In the genomic region with DNA sequence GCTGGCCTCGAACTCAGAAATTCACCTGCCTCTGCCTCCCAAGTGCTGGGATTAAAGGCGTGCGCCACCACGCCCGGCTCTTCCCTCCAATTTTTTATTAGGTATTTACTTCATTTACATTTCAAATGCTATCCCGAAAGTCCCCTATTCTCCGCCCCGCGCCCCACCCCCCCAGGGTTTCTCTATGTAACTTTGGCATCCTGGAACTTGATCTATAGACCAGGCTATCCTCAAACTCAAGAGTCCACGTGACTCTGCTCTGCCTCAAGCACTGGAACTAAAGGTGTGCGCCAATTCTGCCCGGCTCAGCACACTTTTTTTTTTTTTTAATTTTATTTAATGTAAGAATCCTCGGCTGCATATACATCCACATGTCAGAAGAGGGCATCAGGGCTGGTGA, we compare ENCODE assay signal across 27 mouse cellular contexts. TPM values are rescaled to one million over a fixed set of nuclear protein-coding genes. Genes with fewer than 3 reads are reported as not detected.
DNase-seq lines count a peak whose midpoint lies in the region; ATAC-seq and TF ChIP-seq lines count a peak whose summit lies in the region.
"Had no signal": no experiment of that assay in that cellular context is flagged by ENCODE, and none has a peak within 500 bp of the region (broad histone marks: within the 10 kb centered on the region; RNA-seq: fewer than 3 reads in every experiment).

No protein-coding gene starts in this region.

- 0 out of 2 replicates have a peak, but pooled peaks have one; percentile 3 for TF ChIP-seq CTCF in intestine, postnatal 0 days (IDR thresholded peaks at IDR 0.05; ENCODE audit: low read depth)
- TF ChIP-seq CTCF in CH12.LX (conservative IDR thresholded peaks at IDR 0.05 in 1 of 2, IDR thresholded peaks at IDR 0.05 in 1 of 2; ENCODE audit: low read depth in 2 of 2, low read length in 2 of 2), result no peak

- H3K36me3 ChIP-seq in intestine, postnatal 0 days (ENCODE audit: control insufficient read depth, insufficient read depth), result peaks cover 77% of the 10 kb centered on the region
- peaks cover 39% of the 10 kb centered on the region for H3K36me3 ChIP-seq in intestine, embryonic 15.5 days
- H3K36me3 ChIP-seq in CH12.LX (replicated peaks in 1 of 2; ENCODE audit: control insufficient read depth in 1 of 2, insufficient read depth in 1 of 2, low read length in 1 of 2) (peaks cover 45 to 70% of the 10 kb centered on the region in 2 experiments), ES-E14 (ENCODE audit: control insufficient read depth, insufficient read depth, low read length, poor library complexity, severe bottlenecking) (peaks cover 40% of the 10 kb centered on the region)
- H3K36me3 ChIP-seq in heart, embryonic 10.5 days, result peaks cover 88% of the 10 kb centered on the region

- peaks cover 27% of the 10 kb centered on the region for H3K79me2 ChIP-seq in CH12.LX (replicated peaks; ENCODE audit: control insufficient read depth, extremely low read depth, insufficient read depth, poor library complexity, severe bottlenecking)

- ATAC-seq in intestine, postnatal 0 days, result no peak
- no peak for ATAC-seq in intestine, embryonic 15.5 days
- ATAC-seq: activated CD4-positive, CD25-positive, alpha-beta regulatory T cell, adult 4 months; CD4-positive, CD25-positive, alpha-beta regulatory T cell, adult 4 months; forebrain, embryonic 13.5 days; forebrain, embryonic 15.5 days; forebrain, postnatal 0 days had no signal

- H3K9me3 ChIP-seq in intestine, postnatal 0 days (ENCODE audit: control insufficient read depth), result no peaks in the 10 kb centered on the region
- H3K9me3 ChIP-seq in intestine, embryonic 15.5 days, result no peaks in the 10 kb centered on the region
- no peaks in the 10 kb centered on the region for H3K9me3 ChIP-seq in CH12.LX (replicated peaks; ENCODE audit: low read length)
- H3K9me3 ChIP-seq in ES-E14 (ENCODE audit: control insufficient read depth, insufficient read depth, low read depth, low read length), result no peaks in the 10 kb centered on the region
- H3K9me3 ChIP-seq in heart, embryonic 10.5 days, result no peaks in the 10 kb centered on the region
- H3K9me3 ChIP-seq: embryonic facial prominence, embryonic 10.5 days; embryonic facial prominence, embryonic 12.5 days; forebrain, embryonic 13.5 days; forebrain, embryonic 15.5 days had no signal

- no peaks in the 10 kb centered on the region for H3K4me1 ChIP-seq in intestine, postnatal 0 days (replicated peaks; ENCODE audit: control insufficient read depth, insufficient read depth, low read length)
- no peaks in the 10 kb centered on the region for H3K4me1 ChIP-seq in intestine, embryonic 15.5 days (replicated peaks)
- H3K4me1 ChIP-seq in CH12.LX (ENCODE audit: control insufficient read depth in 1 of 2, insufficient read depth in 2 of 2) (peaks cover 27 to 54% of the 10 kb centered on the region in 2 experiments), ES-E14 (ENCODE audit: control insufficient read depth in 2 of 2, insufficient read depth in 2 of 2, low read length in 2 of 2, poor library complexity in 1 of 2) (peaks cover 2 to 4% of the 10 kb centered on the region in 2 experiments; a peak in 2 of 4 replicates)
- H3K4me1 ChIP-seq in heart, embryonic 10.5 days, result no peaks in the 10 kb centered on the region
- H3K4me1 ChIP-seq: embryonic facial prominence, embryonic 10.5 days; embryonic facial prominence, embryonic 12.5 days; forebrain, embryonic 13.5 days; forebrain, embryonic 15.5 days had no signal

- no peaks in the 10 kb centered on the region for H3K27me3 ChIP-seq in intestine, postnatal 0 days (replicated peaks; ENCODE audit: control insufficient read depth, insufficient read depth, low read length)
- no peaks in the 10 kb centered on the region for H3K27me3 ChIP-seq in intestine, embryonic 15.5 days (replicated peaks)
- H3K27me3 ChIP-seq in CH12.LX (replicated peaks), result no peaks in the 10 kb centered on the region
- H3K27me3 ChIP-seq in heart, embryonic 10.5 days (ENCODE audit: insufficient read depth, poor library complexity, severe bottlenecking), result no peaks in the 10 kb centered on the region
- H3K27me3 ChIP-seq: embryonic facial prominence, embryonic 12.5 days; forebrain, embryonic 13.5 days; forebrain, embryonic 15.5 days had no signal

- no peak overlapping the region for H3K27ac ChIP-seq in intestine, postnatal 0 days (ENCODE audit: low read depth, low read length)
- H3K27ac ChIP-seq in intestine, embryonic 15.5 days, result no peak overlapping the region
- no peak overlapping the region for H3K27ac ChIP-seq in CH12.LX (ENCODE audit: insufficient read depth, low read depth)
- peak overlapping the region; percentile 18; the same call in 1 of the 2 replicates for H3K27ac ChIP-seq in ES-E14 (ENCODE audit: insufficient read depth, low read depth, low read length, poor library complexity, severe bottlenecking)
- H3K27ac ChIP-seq in heart, embryonic 10.5 days, result no peak overlapping the region
- H3K27ac ChIP-seq: embryonic facial prominence, embryonic 10.5 days; embryonic facial prominence, embryonic 12.5 days; forebrain, embryonic 13.5 days; forebrain, embryonic 15.5 days had no signal

- TF ChIP-seq EP300 in CH12.LX (IDR thresholded peaks at IDR 0.05; ENCODE audit: low read length), result no peak

- dilution Hi-C loops in CH12.LX (cut with MboI; ENCODE audit: extremely low pct_ligation_motif_present, extremely low pct_unique_long_range_greater_than_20kb, low sequenced_read_pairs), result no loop called here

- in situ Hi-C loops in CH12.LX (cut with MboI; ENCODE audit: low pct_ligation_motif_present, low pct_unique_long_range_greater_than_20kb, low sequenced_read_pairs) (loop anchor here (5.0 kb wide), 1 partner anchor 33 kb away; the partner anchor contains the start of gene Tac4), ES-E14 (cut with MboI; ENCODE audit: low sequenced_read_pairs in 2 of 2, unreplicated experiment in 2 of 2) (loop anchor here in 1 of 2 experiments (25.0 kb wide), 1 partner anchor 1867 kb away; the partner anchor contains the start of gene Tbkbp1)

- TF ChIP-seq RAD21 in CH12.LX (IDR thresholded peaks at IDR 0.05; ENCODE audit: low read depth, low read length), result no peak

- WGBS in intestine, postnatal 0 days, result 93% methylated on average over 13 of the region's 13 CpGs
- 91% methylated on average over 13 of the region's 13 CpGs for WGBS in intestine, embryonic 15.5 days
- 94% methylated on average over 13 of the region's 13 CpGs for WGBS in heart, embryonic 10.5 days

- no peak overlapping the region for H3K4me3 ChIP-seq in intestine, postnatal 0 days (ENCODE audit: low read depth, low read length)
- no peak overlapping the region for H3K4me3 ChIP-seq in intestine, embryonic 15.5 days (replicated peaks)
- H3K4me3 ChIP-seq in CH12.LX (replicated peaks in 1 of 3; ENCODE audit: low read depth in 2 of 3, low read length in 2 of 3, poor library complexity in 1 of 3), result no peak overlapping the region
- H3K4me3 ChIP-seq in ES-E14 (ENCODE audit: insufficient read depth in 1 of 2, low read depth in 1 of 2, low read length in 2 of 2, poor library complexity in 1 of 2, severe bottlenecking in 1 of 2), result no peak overlapping the region
- no peak overlapping the region for H3K4me3 ChIP-seq in heart, embryonic 10.5 days
- H3K4me3 ChIP-seq: embryonic facial prominence, embryonic 10.5 days; embryonic facial prominence, embryonic 12.5 days; forebrain, embryonic 13.5 days; forebrain, embryonic 15.5 days had no signal

- H3K4me2 ChIP-seq in intestine, postnatal 0 days (replicated peaks; ENCODE audit: low read depth), result no peak overlapping the region
- H3K4me2 ChIP-seq in intestine, embryonic 15.5 days (replicated peaks), result no peak overlapping the region
- no peak overlapping the region for H3K4me2 ChIP-seq in CH12.LX (ENCODE audit: insufficient read depth, low read depth, poor library complexity, severe bottlenecking)
- H3K4me2 ChIP-seq: embryonic facial prominence, embryonic 12.5 days; forebrain, embryonic 13.5 days; forebrain, embryonic 15.5 days had no signal

- H3K9ac ChIP-seq in intestine, postnatal 0 days (ENCODE audit: low read depth, low read length), result no peak overlapping the region
- H3K9ac ChIP-seq in intestine, embryonic 15.5 days, result no peak overlapping the region
- H3K9ac ChIP-seq in CH12.LX (ENCODE audit: insufficient read depth, low read depth) (no peak overlapping the region), ES-E14 (ENCODE audit: insufficient read depth, low read depth, low read length, poor library complexity, severe bottlenecking) (no peak overlapping the region; the same call in 1 of the 2 replicates)
- H3K9ac ChIP-seq: embryonic facial prominence, embryonic 12.5 days; forebrain, embryonic 13.5 days; forebrain, embryonic 15.5 days; forebrain, postnatal 0 days had no signal

- no peak for TF ChIP-seq POLR2A in CH12.LX (IDR thresholded peaks at IDR 0.05; ENCODE audit: low read depth, low read length)

- no peak for DNase-seq in CH12.LX (ENCODE audit: extremely low read depth)
- peak; percentile 46 for DNase-seq in ES-E14 (ENCODE audit: low read depth, low spot score)
- DNase-seq in WW6 (ENCODE audit: low read depth, low spot score), result peak; percentile 71
- DNase-seq in natural killer cell, adult 2 months (ENCODE audit: low spot score in 2 of 2), result no peak
- no peak for DNase-seq in kidney, postnatal 10 days
- DNase-seq in heart, embryonic 10.5 days (ENCODE audit: low spot score), result no peak
- DNase-seq: adrenal gland, adult 8-10 months; adrenal gland, postnatal 14 days; adrenal gland, postnatal 36 days; B cell, adult 2 months; cerebellum, adult 11-12 months; cerebellum, adult 2 months; cerebellum, adult 9-10 months; cerebellum, postnatal 10 days; cerebellum, postnatal 25 days; forebrain, postnatal 0 days had no signal

RNA-seq across cellular contexts. Expression of gene Kat7, which starts 14.3 kb away (rescaled TPM):
- 29.7 and 30.2 TPM in 2 replicates for polyA plus RNA-seq in intestine, postnatal 0 days (2015; fragmentation: Nextera tagmentation; extraction: Ambion mirVana)
- polyA plus RNA-seq in intestine, embryonic 15.5 days (2015; fragmentation: Nextera tagmentation; extraction: Ambion mirVana), result 67.3 and 68.7 TPM in 2 replicates
- total RNA-seq in CH12.LX (2012; rRNA removed) (59.5 and 60.3 TPM in 2 replicates), CH12.LX (2014; rRNA removed) (65.1 and 66.7 TPM in 2 replicates), ES-E14 (2012; rRNA removed) (108 and 118 TPM in 2 replicates)
- 82.0 and 90.2 TPM in 2 replicates for polyA plus RNA-seq in CH12.LX (2012; ENCODE audit: insufficient read length, low read depth)
- 66.0 and 68.5 TPM in 2 replicates for polyA plus RNA-seq in heart, embryonic 10.5 days (2016; fragmentation: Nextera tagmentation; extraction: Ambion mirVana)

RNA-seq across cellular contexts. Expression of gene Tac4, which starts 34.4 kb away (rescaled TPM):
- not detected in 2 replicates for polyA plus RNA-seq in intestine, postnatal 0 days (2015; fragmentation: Nextera tagmentation; extraction: Ambion mirVana)
- polyA plus RNA-seq in intestine, embryonic 15.5 days (2015; fragmentation: Nextera tagmentation; extraction: Ambion mirVana), result not detected in 2 replicates
- total RNA-seq in CH12.LX (2012; rRNA removed) (not detected in 2 replicates), CH12.LX (2014; rRNA removed) (not detected in 2 replicates), ES-E14 (2012; rRNA removed) (0.18 and 0.53 TPM in 2 replicates)
- 0.19 TPM in 1 of 2 replicates, not detected in the other for polyA plus RNA-seq in CH12.LX (2012; ENCODE audit: insufficient read length, low read depth)
- polyA plus RNA-seq in heart, embryonic 10.5 days (2016; fragmentation: Nextera tagmentation; extraction: Ambion mirVana), result not detected in 2 replicates
- total RNA-seq: adrenal gland, adult 18-20 months; adrenal gland, adult 8-10 months; adrenal gland, postnatal 14 days; adrenal gland, postnatal 36 days; forebrain, postnatal 0 days had no signal
- polyA plus RNA-seq: activated CD4-positive, CD25-positive, alpha-beta regulatory T cell, adult 4 months; CD4-positive, CD25-positive, alpha-beta regulatory T cell, adult 4 months; cortical plate, adult 2 months; embryonic facial prominence, embryonic 10.5 days; embryonic facial prominence, embryonic 14.5 days; forebrain, embryonic 13.5 days; forebrain, embryonic 15.5 days; forebrain, postnatal 0 days had no signal

RNA-seq across cellular contexts. Expression of gene Fam117a, which starts 41.1 kb away (rescaled TPM):
- polyA plus RNA-seq in intestine, postnatal 0 days (2015; fragmentation: Nextera tagmentation; extraction: Ambion mirVana), result 5.5 and 7.4 TPM in 2 replicates
- polyA plus RNA-seq in intestine, embryonic 15.5 days (2015; fragmentation: Nextera tagmentation; extraction: Ambion mirVana), result 9.6 and 10.7 TPM in 2 replicates
- 1.5 and 2.2 TPM in 2 replicates for total RNA-seq in CH12.LX (2012; rRNA removed)
- total RNA-seq in CH12.LX (2014; rRNA removed), result 0.54 and 0.62 TPM in 2 replicates
- 0.91 and 0.98 TPM in 2 replicates for polyA plus RNA-seq in CH12.LX (2012; ENCODE audit: insufficient read length, low read depth)
- 19.6 and 26.2 TPM in 2 replicates for total RNA-seq in ES-E14 (2012; rRNA removed)
- polyA plus RNA-seq in heart, embryonic 10.5 days (2016; fragmentation: Nextera tagmentation; extraction: Ambion mirVana), result 8.2 and 10.7 TPM in 2 replicates

Comparison
In these comparisons a context has a peak if more than half of its experiments do, and no peak if none do; other contexts are left out.
1. DNase-seq: peak in ES-E14 (single experiment) and WW6 (single experiment); none in CH12.LX (single experiment), natural killer cell, adult 2 months (0 of 2), kidney, postnatal 10 days (single experiment) and heart, embryonic 10.5 days (single experiment).